Mouse (Mus musculus): ENCODE measurements around the gene Lpin2. TPM values are rescaled to one million over a fixed set of nuclear protein-coding genes. Genes with fewer than 3 reads are reported as not detected.
A peak's percentile ranks its signal among the peaks of the same experiment; 100 is the strongest.

The Lpin2 gene
- polyA plus RNA-seq (2016; fragmentation: Nextera tagmentation; extraction: Ambion mirVana) = 34.5 and 37.3 TPM in 2 replicates

GRCm38 (mm10) chr17:71182211-71182721 is at the start of gene Lpin2:
Lpin2 (plus strand) TSS chr17:71182560.
- 17% methylated on average over 6 of the region's 6 CpGs for WGBS
- Histone ChIP-seq H3K4me3 (peak within 1 kb of the TSS; percentile 87), H3K9me3 (replicated peaks) (no peaks in the 10 kb centered on the region), H3K27me3 (ENCODE audit: low read depth, poor library complexity, severe bottlenecking) (peaks cover 24% of the 10 kb centered on the region), H3K36me3 (no peaks in the 10 kb centered on the region), H3K4me1 (peaks cover 31% of the 10 kb centered on the region), H3K27ac (replicated peaks) (peak within 1 kb of the TSS; percentile 98)
- DNase-seq (ENCODE audit: low spot score) = no peak

GRCm38 (mm10) chr17:71132856-71133439 is 49.4 kb upstream of the Lpin2 start:
- no peaks in the 10 kb centered on the region for H3K9me3 ChIP-seq (replicated peaks)
- no peaks in the 10 kb centered on the region for H3K4me1 ChIP-seq
- DNase-seq (ENCODE audit: low spot score) = peak; percentile 5
- H3K27ac ChIP-seq (replicated peaks) = no peak overlapping the region
- 92% methylated on average over 11 of the region's 11 CpGs for WGBS
- H3K27me3 ChIP-seq (ENCODE audit: low read depth, poor library complexity, severe bottlenecking) = no peaks in the 10 kb centered on the region
- no peak overlapping the region for H3K4me3 ChIP-seq
- H3K36me3 ChIP-seq = no peaks in the 10 kb centered on the region

GRCm38 (mm10) chr17:71134441-71134955 is 47.9 kb upstream of the Lpin2 start:
- Histone ChIP-seq H3K27me3 (ENCODE audit: low read depth, poor library complexity, severe bottlenecking) (no peaks in the 10 kb centered on the region), H3K36me3 (no peaks in the 10 kb centered on the region), H3K27ac (replicated peaks) (no peak overlapping the region), H3K9me3 (replicated peaks) (no peaks in the 10 kb centered on the region), H3K4me1 (no peaks in the 10 kb centered on the region), H3K4me3 (no peak overlapping the region)
- WGBS = 89% methylated on average over 3 of the region's 3 CpGs
- peak; percentile 8 for DNase-seq (ENCODE audit: low spot score)

DNA sequence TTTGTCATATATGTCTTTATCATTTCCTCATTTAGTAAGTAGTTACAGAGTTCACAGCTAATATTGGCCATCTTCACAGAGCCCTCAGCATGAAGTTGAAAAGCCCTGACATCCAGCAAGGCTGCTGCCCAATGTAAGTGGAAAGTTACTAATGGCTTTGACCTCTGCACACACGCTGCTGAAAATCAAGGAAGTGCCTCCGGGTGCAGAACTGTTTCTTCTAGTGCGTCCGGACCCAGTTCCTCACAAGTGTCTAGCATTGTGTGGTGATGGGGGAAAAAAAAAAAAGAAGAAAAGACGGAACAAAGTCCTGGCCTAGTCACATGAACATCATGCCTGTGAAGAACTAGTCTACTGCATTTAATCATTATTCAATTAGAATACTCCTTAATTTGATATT is 47.3 kb upstream of the Lpin2 start:
- Histone ChIP-seq H3K36me3 (no peaks in the 10 kb centered on the region), H3K27me3 (ENCODE audit: low read depth, poor library complexity, severe bottlenecking) (no peaks in the 10 kb centered on the region), H3K9me3 (replicated peaks) (no peaks in the 10 kb centered on the region), H3K4me1 (no peaks in the 10 kb centered on the region), H3K27ac (replicated peaks) (no peak overlapping the region), H3K4me3 (no peak overlapping the region)
- DNase-seq (ENCODE audit: low spot score) = peak; percentile 3
- WGBS = 86% methylated on average over 5 of the region's 5 CpGs

GRCm38 (mm10) chr17:71135866-71136265 is 46.5 kb upstream of the Lpin2 start:
- H3K27me3 ChIP-seq (ENCODE audit: low read depth, poor library complexity, severe bottlenecking) = no peaks in the 10 kb centered on the region
- H3K36me3 ChIP-seq = no peaks in the 10 kb centered on the region
- no peaks in the 10 kb centered on the region for H3K4me1 ChIP-seq
- peak; percentile 4 for DNase-seq (ENCODE audit: low spot score)
- WGBS = 84% methylated on average over 5 of the region's 5 CpGs
- no peak overlapping the region for H3K4me3 ChIP-seq
- H3K9me3 ChIP-seq (replicated peaks) = no peaks in the 10 kb centered on the region
- no peak overlapping the region for H3K27ac ChIP-seq (replicated peaks)

DNA sequence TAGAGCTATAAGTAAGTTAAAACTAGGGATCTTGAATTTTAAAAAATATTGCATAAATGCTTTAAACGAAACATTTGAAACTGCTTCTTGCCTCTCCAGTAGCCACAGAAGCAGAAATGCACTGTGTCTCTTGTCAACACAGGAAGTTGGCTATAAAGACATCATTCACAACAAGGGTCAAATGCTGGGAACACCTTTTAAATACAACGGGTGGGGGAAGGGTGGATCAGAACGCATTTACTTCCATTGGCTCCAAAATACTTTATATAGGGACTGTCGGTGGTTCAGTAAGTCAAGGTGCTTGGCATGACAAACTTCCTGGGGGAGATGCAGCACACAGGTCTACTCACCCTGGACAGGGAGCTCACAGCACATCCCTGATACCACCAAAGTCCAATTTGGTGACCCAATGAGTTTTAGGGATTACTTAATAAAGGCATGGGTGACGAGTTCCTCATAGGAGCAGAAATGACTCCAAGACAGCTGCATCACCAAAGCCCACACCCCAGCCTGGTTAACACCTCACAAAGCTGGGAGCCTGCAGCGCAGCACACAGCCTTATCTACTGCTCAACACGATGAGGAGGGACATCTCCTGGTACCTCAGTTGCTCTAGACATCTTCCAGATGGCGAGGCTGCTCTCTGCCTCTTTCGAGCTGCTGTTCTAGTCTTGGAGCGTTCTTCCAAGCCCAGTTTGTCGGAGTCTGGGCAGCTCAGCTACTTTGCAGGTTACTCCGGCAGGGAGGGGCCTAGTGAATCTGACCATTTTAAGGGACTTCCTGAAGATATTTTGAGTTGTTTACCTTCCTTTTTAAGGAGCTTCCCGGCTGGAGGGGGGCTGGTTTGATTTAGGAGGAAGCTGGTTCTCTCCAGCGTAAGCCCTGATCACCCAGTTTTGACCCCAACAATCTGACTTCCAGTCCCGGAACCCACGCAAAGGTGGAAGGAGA is 45.7 kb upstream of the Lpin2 start:
- WGBS = 88% methylated on average over 16 of the region's 16 CpGs

DNA sequence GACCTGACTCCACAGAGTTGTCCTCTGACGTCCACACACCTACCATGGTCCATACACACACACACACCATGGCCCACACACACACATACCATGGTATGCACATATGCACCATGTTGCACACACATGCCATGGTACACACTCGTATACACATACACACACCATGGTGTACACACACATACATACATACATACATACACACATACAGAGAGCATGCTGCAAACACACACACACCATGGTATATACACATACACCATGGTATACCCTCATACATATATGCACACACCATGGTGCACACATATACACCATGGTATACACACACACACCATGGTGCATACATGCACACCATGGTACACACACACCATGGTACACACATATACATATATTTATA is 45.0 kb upstream of the Lpin2 start:
- peak; percentile 7 for DNase-seq (ENCODE audit: low spot score)
- no peaks in the 10 kb centered on the region for H3K4me1 ChIP-seq
- no peaks in the 10 kb centered on the region for H3K9me3 ChIP-seq (replicated peaks)
- no peaks in the 10 kb centered on the region for H3K27me3 ChIP-seq (ENCODE audit: low read depth, poor library complexity, severe bottlenecking)
- 95% methylated on average over 2 of the region's 2 CpGs for WGBS
- no peak overlapping the region for H3K27ac ChIP-seq (replicated peaks)
- H3K36me3 ChIP-seq = no peaks in the 10 kb centered on the region
- no peak overlapping the region for H3K4me3 ChIP-seq

More for the DNA sequence above, 45.7 kb upstream of the Lpin2 start:
- Histone ChIP-seq H3K9me3 (replicated peaks) (no peaks in the 10 kb centered on the region), H3K4me1 (no peaks in the 10 kb centered on the region), H3K36me3 (no peaks in the 10 kb centered on the region), H3K4me3 (no peak overlapping the region), H3K27me3 (ENCODE audit: low read depth, poor library complexity, severe bottlenecking) (no peaks in the 10 kb centered on the region), H3K27ac (replicated peaks) (no peak overlapping the region)
- DNase-seq (ENCODE audit: low spot score) = peak; percentile 9

DNA sequence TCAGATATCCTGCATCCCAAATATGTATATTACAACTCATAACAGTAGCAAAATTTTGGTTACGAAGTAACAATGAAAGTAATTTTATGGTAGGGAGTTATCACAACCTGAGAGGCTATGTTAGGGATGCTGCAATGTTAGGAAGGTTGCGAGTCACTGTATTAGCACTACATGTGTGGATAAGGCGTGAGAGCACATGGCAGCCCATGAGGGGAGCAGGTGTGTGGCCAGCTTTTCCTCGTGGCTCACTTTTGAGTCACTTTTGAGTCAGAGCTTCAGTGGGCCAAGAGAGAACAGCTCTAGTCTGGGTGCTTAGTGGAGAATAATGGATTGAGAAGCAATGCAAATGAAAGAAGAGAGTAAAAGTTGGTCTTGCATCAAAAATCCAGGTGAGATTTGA is 40.3 kb upstream of the Lpin2 start:
- H3K4me3 ChIP-seq = no peak overlapping the region
- DNase-seq (ENCODE audit: low spot score) = peak; percentile 6
- WGBS = 87% methylated on average over 4 of the region's 4 CpGs
- H3K4me1 ChIP-seq = no peaks in the 10 kb centered on the region
- no peaks in the 10 kb centered on the region for H3K27me3 ChIP-seq (ENCODE audit: low read depth, poor library complexity, severe bottlenecking)
- H3K27ac ChIP-seq (replicated peaks) = no peak overlapping the region
- no peaks in the 10 kb centered on the region for H3K9me3 ChIP-seq (replicated peaks)
- H3K36me3 ChIP-seq = no peaks in the 10 kb centered on the region

GRCm38 (mm10) chr17:71143155-71143554 is 39.2 kb upstream of the Lpin2 start:
- no peaks in the 10 kb centered on the region for H3K4me1 ChIP-seq
- H3K27ac ChIP-seq (replicated peaks) = no peak overlapping the region
- H3K9me3 ChIP-seq (replicated peaks) = no peaks in the 10 kb centered on the region
- H3K36me3 ChIP-seq = no peaks in the 10 kb centered on the region
- no peak for DNase-seq (ENCODE audit: low spot score)
- no peaks in the 10 kb centered on the region for H3K27me3 ChIP-seq (ENCODE audit: low read depth, poor library complexity, severe bottlenecking)
- 83% methylated on average over 4 of the region's 4 CpGs for WGBS
- no peak overlapping the region for H3K4me3 ChIP-seq

GRCm38 (mm10) chr17:71144322-71145116 is 37.8 kb upstream of the Lpin2 start:
- H3K27ac ChIP-seq (replicated peaks) = no peak overlapping the region
- no peak for DNase-seq (ENCODE audit: low spot score)
- no peaks in the 10 kb centered on the region for H3K27me3 ChIP-seq (ENCODE audit: low read depth, poor library complexity, severe bottlenecking)
- 89% methylated on average over 19 of the region's 19 CpGs for WGBS
- no peaks in the 10 kb centered on the region for H3K36me3 ChIP-seq
- no peaks in the 10 kb centered on the region for H3K4me1 ChIP-seq
- no peak overlapping the region for H3K4me3 ChIP-seq
- H3K9me3 ChIP-seq (replicated peaks) = no peaks in the 10 kb centered on the region

- Histone ChIP-seq H3K9me3 (replicated peaks) (no peaks in the 10 kb centered on the region), H3K27me3 (ENCODE audit: low read depth, poor library complexity, severe bottlenecking) (no peaks in the 10 kb centered on the region), H3K4me3 (no peak overlapping the region), H3K4me1 (no peaks in the 10 kb centered on the region), H3K27ac (replicated peaks) (no peak overlapping the region), H3K36me3 (no peaks in the 10 kb centered on the region)
- 88% methylated on average over 1 of the region's 1 CpGs for WGBS
- no peak for DNase-seq (ENCODE audit: low spot score)
These were observed 37.0 kb upstream of the Lpin2 start for GRCm38 (mm10) chr17:71145248-71145961.

GRCm38 (mm10) chr17:71153356-71153755 is 29.0 kb upstream of the Lpin2 start:
- Histone ChIP-seq H3K4me3 (no peak overlapping the region), H3K27me3 (ENCODE audit: low read depth, poor library complexity, severe bottlenecking) (no peaks in the 10 kb centered on the region), H3K27ac (replicated peaks) (no peak overlapping the region), H3K4me1 (peaks cover 11% of the 10 kb centered on the region), H3K9me3 (replicated peaks) (no peaks in the 10 kb centered on the region), H3K36me3 (no peaks in the 10 kb centered on the region)
- 72% methylated on average over 4 of the region's 4 CpGs for WGBS
- DNase-seq (ENCODE audit: low spot score) = no peak
